Mouse (Mus musculus): ENCODE results near the gene 4930562C15Rik. TPM values are rescaled to one million over a fixed set of nuclear protein-coding genes. Genes with fewer than 3 reads are reported as not detected.

4930562C15Rik gene
- polyA plus RNA-seq, 1 experiment from 2014 or later = 0.22 TPM

- Histone ChIP-seq H3K27ac (ENCODE audit: low read length) (no peak overlapping the region), H3K4me1 (ENCODE audit: control insufficient read depth, insufficient read depth, low read length) (no peaks in the 10 kb centered on the region), H3K36me3 (ENCODE audit: control insufficient read depth, insufficient read depth, low read length) (no peaks in the 10 kb centered on the region), H3K4me3 (ENCODE audit: low read length) (no peak overlapping the region), H3K4me2 (ENCODE audit: low read depth, low read length) (no peak overlapping the region), H3K9me3 (ENCODE audit: control insufficient read depth, low read length) (no peaks in the 10 kb centered on the region), H3K9ac (ENCODE audit: low read depth, low read length) (no peak overlapping the region), H3K27me3 (replicated peaks; ENCODE audit: control insufficient read depth, insufficient read depth, low read length) (no peaks in the 10 kb centered on the region)
- 91% methylated on average over 5 of the region's 5 CpGs for WGBS
- no peak for ATAC-seq
Observed at GRCm38 (mm10) chr16:4827639-4828038, 7.6 kb upstream of the 4930562C15Rik start.

- H3K27me3 ChIP-seq (replicated peaks; ENCODE audit: control insufficient read depth, insufficient read depth, low read length) = no peaks in the 10 kb centered on the region
- H3K9me3 ChIP-seq (ENCODE audit: control insufficient read depth, low read length) = no peaks in the 10 kb centered on the region
- H3K4me1 ChIP-seq (ENCODE audit: control insufficient read depth, insufficient read depth, low read length) = no peaks in the 10 kb centered on the region
- no peak overlapping the region for H3K27ac ChIP-seq (ENCODE audit: low read length)
- ATAC-seq = no peak
- WGBS = 62% methylated on average over 6 of the region's 6 CpGs
- H3K4me3 ChIP-seq (ENCODE audit: low read length) = no peak overlapping the region
- no peaks in the 10 kb centered on the region for H3K36me3 ChIP-seq (ENCODE audit: control insufficient read depth, insufficient read depth, low read length)
- H3K4me2 ChIP-seq (ENCODE audit: low read depth, low read length) = no peak overlapping the region
- H3K9ac ChIP-seq (ENCODE audit: low read depth, low read length) = no peak overlapping the region
Observed at GRCm38 (mm10) chr16:4829271-4829900, 5.8 kb upstream of the 4930562C15Rik start.

- Histone ChIP-seq H3K9me3 (ENCODE audit: control insufficient read depth, low read length) (no peaks in the 10 kb centered on the region), H3K27me3 (replicated peaks; ENCODE audit: control insufficient read depth, insufficient read depth, low read length) (no peaks in the 10 kb centered on the region), H3K4me3 (ENCODE audit: low read length) (no peak overlapping the region), H3K36me3 (ENCODE audit: control insufficient read depth, insufficient read depth, low read length) (no peaks in the 10 kb centered on the region), H3K4me1 (ENCODE audit: control insufficient read depth, insufficient read depth, low read length) (no peaks in the 10 kb centered on the region), H3K9ac (ENCODE audit: low read depth, low read length) (no peak overlapping the region), H3K4me2 (ENCODE audit: low read depth, low read length) (no peak overlapping the region), H3K27ac (ENCODE audit: low read length) (no peak overlapping the region)
- 53% methylated on average over 15 of the region's 15 CpGs for WGBS
- ATAC-seq = peak; percentile 38; the same call in 1 of the 2 replicates
Observed at GRCm38 (mm10) chr16:4831650-4832419, 3.4 kb upstream of the 4930562C15Rik start.

DNA sequence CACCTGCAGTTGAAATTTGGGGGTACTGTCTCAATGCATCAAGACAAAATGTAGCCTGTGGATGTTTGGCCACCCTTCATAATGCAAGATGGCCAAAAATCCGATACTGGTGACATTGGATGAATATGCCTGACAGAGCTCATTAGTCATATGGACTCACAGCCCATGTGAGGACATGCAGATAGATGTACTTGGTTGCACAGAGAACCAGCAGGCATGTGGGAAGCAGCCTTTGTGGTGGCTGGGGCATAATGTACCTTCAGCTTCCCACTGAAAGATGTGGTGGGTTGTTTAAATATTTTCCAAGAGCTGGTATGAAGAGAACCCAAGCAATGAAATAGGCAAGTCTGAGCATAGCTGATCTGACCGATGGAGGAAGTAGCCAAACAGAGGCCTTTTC is 1.4 kb upstream of the 4930562C15Rik start:
- 80% methylated on average over 2 of the region's 2 CpGs for WGBS
- H3K4me1 ChIP-seq (ENCODE audit: control insufficient read depth, insufficient read depth, low read length) = no peaks in the 10 kb centered on the region
- H3K4me2 ChIP-seq (ENCODE audit: low read depth, low read length) = no peak overlapping the region
- no peaks in the 10 kb centered on the region for H3K9me3 ChIP-seq (ENCODE audit: control insufficient read depth, low read length)
- H3K27me3 ChIP-seq (replicated peaks; ENCODE audit: control insufficient read depth, insufficient read depth, low read length) = no peaks in the 10 kb centered on the region
- ATAC-seq = no peak
- H3K9ac ChIP-seq (ENCODE audit: low read depth, low read length) = no peak overlapping the region
- no peak overlapping the region for H3K4me3 ChIP-seq (ENCODE audit: low read length)
- no peaks in the 10 kb centered on the region for H3K36me3 ChIP-seq (ENCODE audit: control insufficient read depth, insufficient read depth, low read length)
- no peak overlapping the region for H3K27ac ChIP-seq (ENCODE audit: low read length)

DNA sequence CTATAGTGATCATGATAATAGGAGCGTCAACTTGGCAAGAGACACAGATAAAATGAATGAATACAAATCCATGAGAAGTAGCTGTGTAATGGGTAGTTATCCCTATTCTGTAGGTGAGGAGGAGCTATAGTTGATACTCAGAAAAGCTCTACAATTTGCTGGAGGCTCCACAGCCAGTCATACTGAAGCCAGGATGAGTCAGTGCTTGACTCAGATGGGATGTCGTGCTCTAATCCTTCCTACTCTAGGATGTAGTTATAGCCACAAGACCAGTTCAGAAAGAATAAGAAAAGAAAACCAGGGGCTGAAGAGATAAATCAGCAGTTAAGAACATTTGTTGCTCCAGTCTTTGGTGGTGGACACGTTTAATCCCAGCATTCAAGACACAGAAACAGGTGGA is 2.4 kb downstream of the 4930562C15Rik start:
- Histone ChIP-seq H3K4me1 (ENCODE audit: control insufficient read depth, insufficient read depth, low read length) (no peaks in the 10 kb centered on the region), H3K9me3 (ENCODE audit: control insufficient read depth, low read length) (no peaks in the 10 kb centered on the region), H3K9ac (ENCODE audit: low read depth, low read length) (no peak overlapping the region), H3K36me3 (ENCODE audit: control insufficient read depth, insufficient read depth, low read length) (no peaks in the 10 kb centered on the region), H3K27ac (ENCODE audit: low read length) (no peak overlapping the region), H3K4me2 (ENCODE audit: low read depth, low read length) (no peak overlapping the region), H3K27me3 (replicated peaks; ENCODE audit: control insufficient read depth, insufficient read depth, low read length) (no peaks in the 10 kb centered on the region), H3K4me3 (ENCODE audit: low read length) (no peak overlapping the region)
- no peak for ATAC-seq
- WGBS = 86% methylated on average over 3 of the region's 3 CpGs

- H3K27me3 ChIP-seq (replicated peaks; ENCODE audit: control insufficient read depth, insufficient read depth, low read length) = no peaks in the 10 kb centered on the region
- no peak overlapping the region for H3K27ac ChIP-seq (ENCODE audit: low read length)
- no peaks in the 10 kb centered on the region for H3K9me3 ChIP-seq (ENCODE audit: control insufficient read depth, low read length)
- no peaks in the 10 kb centered on the region for H3K4me1 ChIP-seq (ENCODE audit: control insufficient read depth, insufficient read depth, low read length)
- ATAC-seq = no peak
- no peak overlapping the region for H3K4me2 ChIP-seq (ENCODE audit: low read depth, low read length)
- H3K36me3 ChIP-seq (ENCODE audit: control insufficient read depth, insufficient read depth, low read length) = no peaks in the 10 kb centered on the region
- H3K4me3 ChIP-seq (ENCODE audit: low read length) = no peak overlapping the region
- WGBS = 79% methylated on average over 3 of the region's 3 CpGs
- H3K9ac ChIP-seq (ENCODE audit: low read depth, low read length) = no peak overlapping the region
Observed at GRCm38 (mm10) chr16:4839552-4839951, 4.3 kb downstream of the 4930562C15Rik start.

DNA sequence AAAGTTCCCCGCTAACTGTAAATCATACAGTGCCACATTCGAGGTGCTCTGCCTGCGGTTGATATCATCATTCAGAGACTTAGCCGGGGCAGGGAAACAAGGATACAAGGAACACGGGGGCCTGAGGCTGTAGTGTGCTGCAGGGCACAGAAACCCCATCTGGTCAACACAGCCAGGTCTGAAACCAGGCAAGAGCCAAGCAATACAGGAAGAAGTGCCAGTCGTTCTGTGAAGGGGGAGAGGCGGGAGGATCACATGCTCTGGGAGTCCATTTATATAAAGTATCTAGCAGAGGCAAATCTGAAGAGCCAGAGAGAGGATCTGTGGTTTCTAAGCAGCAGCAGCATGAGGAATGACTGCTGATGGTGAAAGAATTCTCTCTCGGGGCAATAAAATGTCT is 5.0 kb downstream of the 4930562C15Rik start:
- Histone ChIP-seq H3K9me3 (ENCODE audit: control insufficient read depth, low read length) (no peaks in the 10 kb centered on the region), H3K27ac (ENCODE audit: low read length) (no peak overlapping the region), H3K9ac (ENCODE audit: low read depth, low read length) (no peak overlapping the region), H3K4me2 (ENCODE audit: low read depth, low read length) (no peak overlapping the region), H3K36me3 (ENCODE audit: control insufficient read depth, insufficient read depth, low read length) (no peaks in the 10 kb centered on the region), H3K27me3 (replicated peaks; ENCODE audit: control insufficient read depth, insufficient read depth, low read length) (no peaks in the 10 kb centered on the region), H3K4me1 (ENCODE audit: control insufficient read depth, insufficient read depth, low read length) (no peaks in the 10 kb centered on the region), H3K4me3 (ENCODE audit: low read length) (no peak overlapping the region)
- 61% methylated on average over 8 of the region's 8 CpGs for WGBS
- ATAC-seq = no peak

GRCm38 (mm10) chr16:4847041-4847440 is 11.8 kb downstream of the 4930562C15Rik start:
- H3K36me3 ChIP-seq (ENCODE audit: control insufficient read depth, insufficient read depth, low read length) = no peaks in the 10 kb centered on the region
- H3K9ac ChIP-seq (ENCODE audit: low read depth, low read length) = no peak overlapping the region
- H3K27me3 ChIP-seq (replicated peaks; ENCODE audit: control insufficient read depth, insufficient read depth, low read length) = no peaks in the 10 kb centered on the region
- no peak overlapping the region for H3K4me2 ChIP-seq (ENCODE audit: low read depth, low read length)
- no peaks in the 10 kb centered on the region for H3K9me3 ChIP-seq (ENCODE audit: control insufficient read depth, low read length)
- 81% methylated on average over 3 of the region's 3 CpGs for WGBS
- no peak overlapping the region for H3K27ac ChIP-seq (ENCODE audit: low read length)
- peaks cover 9% of the 10 kb centered on the region for H3K4me1 ChIP-seq (ENCODE audit: control insufficient read depth, insufficient read depth, low read length)
- no peak for ATAC-seq
- no peak overlapping the region for H3K4me3 ChIP-seq (ENCODE audit: low read length)

- H3K9me3 ChIP-seq (ENCODE audit: control insufficient read depth, low read length) = no peaks in the 10 kb centered on the region
- peaks cover 9% of the 10 kb centered on the region for H3K4me1 ChIP-seq (ENCODE audit: control insufficient read depth, insufficient read depth, low read length)
- no peak overlapping the region for H3K9ac ChIP-seq (ENCODE audit: low read depth, low read length)
- WGBS = 85% methylated on average over 2 of the region's 2 CpGs
- H3K4me3 ChIP-seq (ENCODE audit: low read length) = no peak overlapping the region
- H3K27ac ChIP-seq (ENCODE audit: low read length) = no peak overlapping the region
- no peaks in the 10 kb centered on the region for H3K36me3 ChIP-seq (ENCODE audit: control insufficient read depth, insufficient read depth, low read length)
- H3K4me2 ChIP-seq (ENCODE audit: low read depth, low read length) = no peak overlapping the region
- no peaks in the 10 kb centered on the region for H3K27me3 ChIP-seq (replicated peaks; ENCODE audit: control insufficient read depth, insufficient read depth, low read length)
- no peak for ATAC-seq
Observed at GRCm38 (mm10) chr16:4848090-4848489, 12.9 kb downstream of the 4930562C15Rik start.
